Mouse (Mus musculus) MEL (cell line): ENCODE results near the gene Rgs13.

ENCODE experiments used
- CTCF ChIP-seq, 3 experiments: IDR thresholded peaks in 2 of 3; conservative IDR thresholded peaks in 1 of 3; 2 replicates each; pipeline ENCODE4 v1.5.1; 2011 to 2012; ENCODE audit warnings: low read length in 3 of 3, low read depth in 2 of 3, mild to moderate bottlenecking in 2 of 3, improper control_type of control experiment in 1 of 3, inconsistent platforms in 1 of 3, mixed read lengths in 1 of 3, moderate library complexity in 1 of 3; ENCODE audit not compliant: control insufficient read depth in 1 of 3, insufficient read depth in 1 of 3, poor library complexity in 1 of 3, severe bottlenecking in 1 of 3
- EP300 ChIP-seq, 2 experiments: IDR thresholded peaks; 2 replicates each; pipeline ENCODE4 v1.6.1; 2011; ENCODE audit warnings: improper control_type of control experiment in 2 of 2, low read length in 2 of 2, low read depth in 1 of 2, mild to moderate bottlenecking in 1 of 2
- GATA1 ChIP-seq: IDR thresholded peaks from 2 replicates; pipeline ENCODE4 v1.6.1; 2011; ENCODE audit warnings: low read depth, low read length, improper control_type of control experiment
- KAT2A ChIP-seq: conservative IDR thresholded peaks from 2 replicates; pipeline ENCODE4 v1.6.1; 2012; ENCODE audit warnings: low read depth, low read length, improper control_type of control experiment, inconsistent platforms
- MAX ChIP-seq: IDR thresholded peaks from 2 replicates; pipeline ENCODE4 v1.6.1; 2011; ENCODE audit warnings: low read length, improper control_type of control experiment
- NELFE ChIP-seq: IDR thresholded peaks from 2 replicates; pipeline ENCODE4 v1.6.1; 2011; ENCODE audit warnings: low read depth, low read length, improper control_type of control experiment
- NRF1 ChIP-seq: IDR thresholded peaks from 2 replicates; pipeline ENCODE4 v1.6.1; 2014; ENCODE audit warnings: low read depth, mild to moderate bottlenecking, inconsistent platforms, low read length, improper control_type of control experiment, moderate library complexity; ENCODE audit not compliant: poor library complexity, insufficient read depth, severe bottlenecking
- POLR2A ChIP-seq, 2 experiments: IDR thresholded peaks; 2 replicates each; pipeline ENCODE4 v1.6.1; 2011 to 2012; ENCODE audit warnings: low read length in 2 of 2, mild to moderate bottlenecking in 2 of 2, control low read depth in 1 of 2, improper control_type of control experiment in 1 of 2, low read depth in 1 of 2, moderate library complexity in 1 of 2; ENCODE audit not compliant: control insufficient read depth in 1 of 2, insufficient read depth in 1 of 2, poor library complexity in 1 of 2
- POLR2AphosphoS2 ChIP-seq: IDR thresholded peaks from 2 replicates; pipeline ENCODE4 v1.6.1; 2011; ENCODE audit warnings: low read length, improper control_type of control experiment
- TAL1 ChIP-seq: IDR thresholded peaks from 2 replicates; pipeline ENCODE4 v1.6.1; 2012; ENCODE audit warnings: mild to moderate bottlenecking, inconsistent platforms, low read length, moderate library complexity, mixed read lengths
- USF2 ChIP-seq, 2 experiments: IDR thresholded peaks; 2 replicates each; pipeline ENCODE4 v1.6.1; 2011 to 2012; ENCODE audit warnings: improper control_type of control experiment in 2 of 2, low read length in 2 of 2, borderline replicate concordance in 1 of 2, inconsistent platforms in 1 of 2, low read depth in 1 of 2, mild to moderate bottlenecking in 1 of 2; ENCODE audit not compliant: insufficient read depth in 1 of 2
- ZC3H11A ChIP-seq: IDR thresholded peaks from 2 replicates; pipeline ENCODE4 v1.6.1; 2012; ENCODE audit warnings: low read depth, mild to moderate bottlenecking, inconsistent platforms, low read length, improper control_type of control experiment
- ZMIZ1 ChIP-seq: IDR thresholded peaks from 2 replicates; pipeline ENCODE4 v1.6.1; 2012; ENCODE audit warnings: low read depth, mild to moderate bottlenecking, inconsistent platforms, low read length, improper control_type of control experiment, moderate library complexity

GRCm38 (mm10) chr1:144174760-144175159 is 2.4 kb downstream of the Rgs13 start:
- TF ChIP-seq GATA1, result no peak
- TF ChIP-seq TAL1, result no peak
- no peak for TF ChIP-seq POLR2A (IDR thresholded peaks at IDR 0.05; ENCODE audit: control insufficient read depth in 1 of 2, insufficient read depth in 1 of 2, low read depth in 1 of 2, low read length in 2 of 2, poor library complexity in 1 of 2)
- no peak for TF ChIP-seq USF2 (IDR thresholded peaks at IDR 0.05; ENCODE audit: borderline replicate concordance in 1 of 2, insufficient read depth in 1 of 2, low read depth in 1 of 2, low read length in 2 of 2)
- TF ChIP-seq KAT2A, result no peak
- no peak for TF ChIP-seq MAX
- TF ChIP-seq EP300 (IDR thresholded peaks at IDR 0.05; ENCODE audit: low read depth in 1 of 2, low read length in 2 of 2), result no peak
- no peak for TF ChIP-seq POLR2AphosphoS2
- no peak for TF ChIP-seq ZC3H11A
- TF ChIP-seq NELFE, result no peak
- no peak for TF ChIP-seq ZMIZ1
- TF ChIP-seq CTCF (IDR thresholded peaks at IDR 0.05 in 2 of 3, conservative IDR thresholded peaks at IDR 0.05 in 1 of 3; ENCODE audit: control insufficient read depth in 1 of 3, insufficient read depth in 1 of 3, low read depth in 2 of 3, low read length in 3 of 3, poor library complexity in 1 of 3, severe bottlenecking in 1 of 3), result no peak
- no peak for TF ChIP-seq NRF1
